In the genomic region with DNA sequence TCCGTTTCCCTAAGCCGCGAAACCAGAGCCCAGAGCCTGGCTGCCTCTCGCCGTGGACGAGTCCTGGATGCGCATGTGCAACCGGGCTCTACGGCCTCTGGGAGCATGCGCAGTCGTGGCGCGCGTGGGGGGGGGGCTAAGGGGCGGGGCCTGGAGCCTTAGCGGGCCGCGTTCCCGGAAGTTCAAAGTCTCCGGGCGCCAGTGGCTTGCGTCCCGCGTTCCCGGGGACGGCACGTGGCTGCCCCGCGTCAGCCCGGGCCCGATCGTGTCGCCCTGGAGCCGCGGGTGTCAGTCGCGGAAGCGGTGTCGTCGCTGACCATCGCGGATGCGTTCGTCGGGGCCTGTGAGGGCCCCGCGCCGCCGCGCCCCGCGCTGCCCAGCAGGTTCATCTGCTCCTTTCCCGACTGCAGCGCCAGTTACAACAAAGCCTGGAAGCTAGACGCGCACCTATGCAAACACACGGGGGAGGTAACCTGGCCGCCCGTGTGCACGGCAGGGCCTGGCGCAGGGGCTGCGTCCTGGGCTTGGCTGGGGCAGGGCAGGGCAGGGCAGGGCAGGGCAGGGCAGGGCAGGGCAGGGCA, we compare ENCODE assay signal across 8 mouse cellular contexts. TPM values are rescaled to one million over a fixed set of nuclear protein-coding genes. Genes with fewer than 3 reads are reported as not detected.
DNase-seq lines count a peak whose midpoint lies in the region; ATAC-seq lines count a peak whose summit lies in the region.

TSS of gene Gtf3a (plus strand) at position 150 of the 581 bp plus-strand sequence.

- H3K27ac ChIP-seq in embryonic facial prominence, embryonic 12.5 days: peak within 1 kb of the TSS; percentile 80
- peak within 1 kb of the TSS; percentile 69 for H3K27ac ChIP-seq in limb, embryonic 13.5 days
- H3K27ac ChIP-seq in midbrain, embryonic 15.5 days: peak within 1 kb of the TSS; percentile 81

- peak; percentile 87 for DNase-seq in A20 (ENCODE audit: low read depth, low spot score)
- DNase-seq in adrenal gland, postnatal 36 days: peak; percentile 85 to 87
- peak; percentile 99 for DNase-seq in heart, adult 11 months
- peak; percentile 79 for DNase-seq in kidney, adult 18-20 months
- peak; percentile 63 to 68 for DNase-seq in spleen, adult 18-20 months

- no peaks in the 10 kb centered on the region for H3K27me3 ChIP-seq in embryonic facial prominence, embryonic 12.5 days
- H3K27me3 ChIP-seq in limb, embryonic 13.5 days: no peaks in the 10 kb centered on the region
- 0 out of 2 replicates have a peak, but pooled peaks cover 6% of the 10 kb centered on the region for H3K27me3 ChIP-seq in midbrain, embryonic 15.5 days (replicated peaks)

- H3K9me3 ChIP-seq in embryonic facial prominence, embryonic 12.5 days: no peaks in the 10 kb centered on the region
- 0 out of 2 replicates have a peak, but pooled peaks cover 3% of the 10 kb centered on the region for H3K9me3 ChIP-seq in limb, embryonic 13.5 days
- H3K9me3 ChIP-seq in midbrain, embryonic 15.5 days: no peaks in the 10 kb centered on the region

- peak within 1 kb of the TSS; percentile 93 for H3K4me3 ChIP-seq in embryonic facial prominence, embryonic 12.5 days
- H3K4me3 ChIP-seq in limb, embryonic 13.5 days: peak within 1 kb of the TSS; percentile 76
- peak within 1 kb of the TSS; percentile 92 for H3K4me3 ChIP-seq in midbrain, embryonic 15.5 days

- WGBS in embryonic facial prominence, embryonic 12.5 days: under 1% methylated on average over 62 of the region's 62 CpGs
- under 1% methylated on average over 62 of the region's 62 CpGs for WGBS in limb, embryonic 13.5 days
- under 1% methylated on average over 62 of the region's 62 CpGs for WGBS in midbrain, embryonic 15.5 days

- H3K4me2 ChIP-seq in embryonic facial prominence, embryonic 12.5 days (replicated peaks): peak within 1 kb of the TSS; percentile 94
- H3K4me2 ChIP-seq in limb, embryonic 13.5 days (replicated peaks): peak within 1 kb of the TSS; percentile 93
- peak within 1 kb of the TSS; percentile 97 for H3K4me2 ChIP-seq in midbrain, embryonic 15.5 days

- H3K4me1 ChIP-seq in embryonic facial prominence, embryonic 12.5 days: peaks cover 9% of the 10 kb centered on the region
- peaks cover 13% of the 10 kb centered on the region for H3K4me1 ChIP-seq in limb, embryonic 13.5 days
- peaks cover 16% of the 10 kb centered on the region for H3K4me1 ChIP-seq in midbrain, embryonic 15.5 days

- H3K9ac ChIP-seq in embryonic facial prominence, embryonic 12.5 days: peak within 1 kb of the TSS; percentile 91
- peak within 1 kb of the TSS; percentile 85 for H3K9ac ChIP-seq in limb, embryonic 13.5 days
- H3K9ac ChIP-seq in midbrain, embryonic 15.5 days: peak within 1 kb of the TSS; percentile 82

- H3K36me3 ChIP-seq in embryonic facial prominence, embryonic 12.5 days: peaks cover 32% of the 10 kb centered on the region
- H3K36me3 ChIP-seq in limb, embryonic 13.5 days: peaks cover 33% of the 10 kb centered on the region
- H3K36me3 ChIP-seq in midbrain, embryonic 15.5 days (replicated peaks): peaks cover 24% of the 10 kb centered on the region

- peak; percentile 86 for ATAC-seq in embryonic facial prominence, embryonic 12.5 days (ENCODE audit: insufficient number of reproducible peaks, insufficient read depth, low FRiP score, low TSS enrichment)
- ATAC-seq in limb, embryonic 13.5 days (ENCODE audit: low FRiP score, low read depth): peak; percentile 92
- peak; percentile 93 for ATAC-seq in midbrain, embryonic 15.5 days (replicated peaks)

RNA-seq across cellular contexts. Expression of gene Gtf3a, which starts in this region (rescaled TPM):
- 10 to 100 TPM; 26.6 to 33.1 TPM for total RNA-seq in adrenal gland, postnatal 36 days (2021)
- 110 and 116 TPM in 2 replicates for polyA plus RNA-seq in embryonic facial prominence, embryonic 12.5 days (2016; fragmentation: Nextera tagmentation; extraction: Ambion mirVana)
- polyA plus RNA-seq in limb, embryonic 13.5 days (2015; fragmentation: Nextera tagmentation; extraction: Ambion mirVana): 105 and 111 TPM in 2 replicates
- 110 and 116 TPM in 2 replicates for polyA plus RNA-seq in midbrain, embryonic 15.5 days (2015; fragmentation: Nextera tagmentation; extraction: Ambion mirVana)

Comparison
In these comparisons a context has a peak if more than half of its experiments do, and no peak if none do; other contexts are left out.
1. Peak in every context shown above with its lines: DNase-seq, ATAC-seq, H3K4me3 ChIP-seq and H3K27ac ChIP-seq.